Mouse (Mus musculus) C2C12 (cell line): ENCODE measurements around the gene 2610318N02Rik.

Experiments
- CTCF ChIP-seq: IDR thresholded peaks from one replicate; pipeline ENCODE4 v1.5.1; 2011; ENCODE audit not compliant: control insufficient read depth, insufficient read depth, insufficient read length
- MAX ChIP-seq: IDR thresholded peaks from one replicate; pipeline ENCODE4 v1.6.1; 2011; ENCODE audit warnings: mild to moderate bottlenecking, control low read depth
- MYOG ChIP-seq: IDR thresholded peaks from one replicate; pipeline ENCODE4 v1.6.1; 2011; ENCODE audit not compliant: control insufficient read depth, insufficient read length; ENCODE audit errors: extremely low read depth
- USF1 ChIP-seq: IDR thresholded peaks from one replicate; pipeline ENCODE4 v1.6.1; 2011; ENCODE audit warnings: low read depth, mild to moderate bottlenecking, control low read depth, moderate library complexity

DNA sequence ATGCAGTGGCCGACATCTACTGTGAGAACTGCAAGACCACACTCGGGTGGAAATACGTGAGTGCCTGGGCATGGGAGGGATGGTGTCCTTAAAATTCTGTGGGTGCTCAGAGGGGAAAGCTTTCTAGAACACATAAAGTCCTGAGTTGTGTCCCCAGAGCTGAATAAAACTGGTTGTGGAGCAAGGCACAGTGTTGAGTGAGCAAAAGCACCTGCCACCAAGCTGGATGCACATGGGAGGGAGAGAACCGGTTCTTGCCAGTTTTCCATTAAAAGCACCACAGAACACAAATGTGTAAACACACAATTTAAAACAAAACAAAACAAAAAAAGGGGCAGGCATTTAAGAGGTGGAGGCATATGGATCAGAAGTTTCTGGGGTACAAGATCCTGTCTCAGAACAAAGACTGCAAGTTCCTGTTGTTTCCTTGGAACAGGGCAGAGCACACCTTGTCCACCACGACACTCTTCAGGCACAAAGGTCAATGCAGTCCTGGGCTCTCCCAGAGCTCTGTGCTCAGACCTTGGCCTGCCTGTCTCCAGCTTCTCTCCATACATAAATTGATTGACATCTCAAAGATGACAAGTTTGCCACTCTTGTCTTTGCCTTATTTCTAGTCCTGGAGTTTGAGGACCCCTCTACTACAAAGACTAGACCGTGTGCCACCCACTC, 42.7 kb downstream of the 2610318N02Rik start:
- TF ChIP-seq USF1: no peak
- TF ChIP-seq CTCF: no peak
- no peak for TF ChIP-seq MAX
- no peak for TF ChIP-seq MYOG
